Mouse (Mus musculus): Measurements from ENCODE around the gene Klhl21.

GRCm38 (mm10) chr4:151968204-151968921 lies 40.2 kb upstream of the Klhl21 start:
- no peak for TF ChIP-seq ZNF384 (IDR thresholded peaks at IDR 0.05; ENCODE audit: low read depth, low read length)
- TF ChIP-seq CHD2 (IDR thresholded peaks at IDR 0.05; ENCODE audit: low read depth, low read length) = no peak
- TF ChIP-seq MAFK (IDR thresholded peaks at IDR 0.05; ENCODE audit: insufficient read depth, low read depth, low read length) = no peak
